Mouse (Mus musculus) liver, embryonic 11.5 days (tissue): ENCODE measurements around the gene Bclaf1. TPM values are rescaled to one million over a fixed set of nuclear protein-coding genes. Genes with fewer than 3 reads are reported as not detected.
A peak's percentile ranks its signal among the peaks of the same experiment; 100 is the strongest.

ENCODE experiments used
- ATAC-seq: fragments of 200-750 bp; cut with Nextera tagmentation; replicated peaks from 2 replicates; pipeline ENCODE4 v1.8.0; 2017; ENCODE audit warnings: moderate number of reproducible peaks, mild to moderate bottlenecking, moderate TSS enrichment, moderate library complexity; ENCODE audit not compliant: low FRiP score
- DNase-seq: peaks from one replicate; pipeline ENCODE4 v3.0.0-alpha.2; 2017; ENCODE audit warnings: low spot score
- H3K27ac ChIP-seq: fragments of 300-500 bp; sonication (generic); 2 replicates; pipeline ENCODE4 v1.5.1; 2014; ENCODE audit warnings: mild to moderate bottlenecking, low read depth, low read length, control low read depth
- H3K27me3 ChIP-seq: fragments of 300-500 bp; sonication (generic); replicated peaks from 2 replicates; pipeline ENCODE4 v1.6.1; 2014; ENCODE audit warnings: low read length, mixed read lengths; ENCODE audit not compliant: control insufficient read depth, insufficient read depth
- H3K36me3 ChIP-seq: fragments of 300-500 bp; sonication (generic); 2 replicates; pipeline ENCODE4 v1.6.1; 2014; ENCODE audit warnings: mild to moderate bottlenecking, low read length, moderate library complexity, mixed read lengths; ENCODE audit not compliant: control insufficient read depth, insufficient read depth
- H3K4me1 ChIP-seq: fragments of 300-500 bp; sonication (generic); replicated peaks from 2 replicates; pipeline ENCODE4 v1.6.1; 2014; ENCODE audit warnings: low read length, mixed read lengths; ENCODE audit not compliant: control insufficient read depth, insufficient read depth
- H3K4me2 ChIP-seq: fragments of 300-500 bp; sonication (generic); 2 replicates; pipeline ENCODE4 v1.6.1; 2014; ENCODE audit warnings: mild to moderate bottlenecking, control low read depth, moderate library complexity
- H3K4me3 ChIP-seq: fragments of 300-500 bp; sonication (generic); 2 replicates; pipeline ENCODE4 v1.5.1; 2014; ENCODE audit warnings: low read depth, low read length, control low read depth
- H3K9ac ChIP-seq: fragments of 300-500 bp; sonication (generic); 2 replicates; pipeline ENCODE4 v1.6.1; 2014; ENCODE audit warnings: low read depth, low read length, control low read depth
- H3K9me3 ChIP-seq: fragments of 300-500 bp; sonication (generic); 2 replicates; pipeline ENCODE4 v1.6.1; 2016; ENCODE audit warnings: low read length, inconsistent platforms, mixed read lengths; ENCODE audit not compliant: control insufficient read depth
- WGBS: fragments of 180-500 bp; shearing (Covaris S2); extraction: QIAGEN DNeasy Blood & Tissue Kit; methylation state at CpG from one replicate; pipeline ENCODE4 v1.1.7; 2014; 5-methylcytosine and 5-hydroxymethylcytosine counted together
- polyA plus RNA-seq: library from polyadenylated mRNA; unstranded; fragments of >200 nt; fragmentation: Nextera tagmentation; extraction: Ambion mirVana; gene quantifications from 2 replicates; pipeline ENCODE4 v1.2.1, GENCODE M21; 2014

Gene Bclaf1
- polyA plus RNA-seq, 1 experiment from 2014 or later, result 129 TPM

DNA sequence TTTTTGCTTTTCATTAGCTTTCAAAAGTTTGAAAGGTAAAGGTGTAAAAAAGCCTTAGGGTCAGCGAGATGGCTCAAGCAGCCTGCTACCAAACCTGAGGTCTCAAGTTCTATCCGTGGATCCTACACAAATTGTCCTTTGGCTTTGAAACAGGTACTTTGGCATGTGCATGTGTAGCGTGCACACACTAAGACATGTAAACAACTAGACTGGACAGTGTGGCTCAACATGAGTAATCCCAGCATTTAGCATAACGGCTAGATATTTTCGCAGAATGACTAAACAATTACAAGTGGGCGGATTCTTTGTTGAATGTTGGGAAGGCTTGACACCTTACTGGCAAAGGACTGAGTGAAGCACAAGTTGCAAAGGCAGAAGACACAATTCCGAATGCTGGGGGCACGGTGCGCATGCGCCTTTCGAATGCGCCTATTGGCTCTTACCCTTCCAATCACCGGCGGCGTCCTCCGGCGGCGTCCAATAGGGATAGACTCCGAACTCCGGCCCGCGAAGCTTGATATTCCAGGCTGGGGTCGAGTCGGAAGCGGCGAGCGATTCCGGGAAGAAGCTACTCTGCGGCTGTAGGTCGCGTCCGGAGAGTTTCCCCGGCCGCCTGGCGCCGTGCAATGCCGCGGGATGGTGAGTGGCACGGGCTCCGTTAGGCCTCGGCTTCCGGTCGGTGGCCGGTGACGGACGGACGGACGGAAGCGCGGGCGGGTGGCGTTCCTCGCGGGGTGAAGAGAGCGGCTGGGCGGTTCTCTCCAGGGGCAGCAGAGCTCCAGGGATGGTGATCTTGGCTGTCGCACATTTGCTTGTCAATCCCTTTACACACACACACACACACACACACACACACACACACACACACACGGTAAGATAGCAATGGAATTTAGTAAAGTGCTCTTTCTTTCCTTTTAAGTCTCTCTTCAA lies 35.3 kb downstream of the Bclaf1 start, which contains the start of gene Mtfr2:
Gene Mtfr2, plus strand, starts transcription at position 486 of the 930 bp plus-strand sequence.
- Histone ChIP-seq H3K4me3 (peak within 1 kb of the TSS; percentile 74), H3K4me1 (0 out of 2 replicates have a peak, but pooled peaks cover 9% of the 10 kb centered on the region), H3K9ac (peak within 1 kb of the TSS; percentile 83), H3K36me3 (peaks cover 28% of the 10 kb centered on the region), H3K9me3 (no peaks in the 10 kb centered on the region), H3K27me3 (no peaks in the 10 kb centered on the region), H3K4me2 (peak within 1 kb of the TSS; percentile 76), H3K27ac (peak within 1 kb of the TSS; percentile 92)
- WGBS, result 1% methylated on average over 57 of the region's 58 CpGs
- peak; percentile 93 for ATAC-seq
- DNase-seq, result peak; percentile 93

DNA sequence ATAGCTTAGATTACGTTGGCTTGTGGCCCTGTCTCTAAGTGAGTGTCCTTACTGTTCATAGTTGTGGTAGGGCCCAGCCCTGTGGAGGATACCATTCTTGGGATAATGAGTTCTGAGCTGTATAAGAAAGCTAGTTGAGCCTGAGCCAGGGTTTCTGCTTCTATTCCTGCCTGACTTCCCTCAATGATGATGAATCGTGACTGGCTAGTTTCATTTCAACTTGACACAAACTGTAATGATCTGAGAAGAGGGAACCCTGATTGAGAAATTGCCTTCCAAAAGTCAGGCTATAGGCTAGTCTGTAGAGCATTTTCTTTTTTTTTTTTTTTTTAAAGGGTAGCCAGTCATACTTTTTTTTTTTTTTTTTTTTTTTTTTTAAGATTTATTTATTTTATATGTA lies 36.6 kb downstream of the Bclaf1 start:
- 69% methylated on average over 2 of the region's 2 CpGs for WGBS
- Histone ChIP-seq H3K36me3 (peaks cover 15% of the 10 kb centered on the region), H3K27me3 (no peaks in the 10 kb centered on the region), H3K27ac (no peak overlapping the region), H3K9ac (0 out of 2 replicates have a peak overlapping the region, but pooled peaks have one; percentile 83), H3K4me3 (peak overlapping the region; percentile 74), H3K4me1 (0 out of 2 replicates have a peak, but pooled peaks cover 9% of the 10 kb centered on the region), H3K4me2 (peak overlapping the region; percentile 76), H3K9me3 (no peaks in the 10 kb centered on the region)
- DNase-seq, result no peak
- no peak for ATAC-seq

DNA sequence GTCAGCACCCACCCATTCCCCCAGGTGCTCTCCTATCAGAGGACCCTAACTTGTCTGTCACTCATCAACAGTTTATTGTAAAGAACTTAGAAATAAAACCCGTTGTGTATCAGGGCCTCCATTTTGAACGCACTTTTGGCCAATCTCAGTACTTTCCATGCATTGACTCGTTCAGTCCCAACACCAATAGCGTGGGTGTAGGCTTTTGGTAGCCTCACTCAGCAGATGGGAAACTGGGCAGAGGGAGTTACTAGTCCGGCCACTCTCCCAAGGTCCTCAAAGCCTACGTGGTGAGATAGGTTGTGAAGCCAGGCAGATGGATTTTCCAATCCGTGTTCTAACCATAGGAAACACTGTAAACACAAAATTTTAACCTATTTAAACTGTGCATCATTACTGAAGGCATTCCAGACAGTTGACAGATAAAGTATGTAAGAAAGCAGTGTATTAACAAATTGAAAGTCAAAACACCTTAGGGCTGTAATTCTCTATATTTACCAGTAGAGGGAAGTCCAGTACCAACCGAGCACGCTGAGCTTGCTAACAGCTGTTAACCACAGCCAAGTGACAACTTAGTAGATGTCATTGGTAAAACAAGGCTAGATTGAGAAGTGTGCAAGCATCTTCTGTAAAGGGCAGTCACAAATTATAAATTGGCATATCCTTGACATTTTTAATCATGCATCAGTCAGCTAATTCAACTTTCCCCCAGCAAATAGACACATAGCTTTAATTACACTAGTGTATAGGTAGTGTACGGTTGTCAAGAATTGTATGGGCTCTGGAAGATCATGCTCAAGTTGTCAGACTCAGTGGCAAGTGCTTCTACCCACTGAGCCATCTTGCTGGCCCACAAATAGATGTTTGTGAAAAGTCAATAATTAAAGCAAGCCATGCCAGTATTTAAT lies 49.5 kb downstream of the Bclaf1 start:
- Histone ChIP-seq H3K9me3 (no peaks in the 10 kb centered on the region), H3K4me3 (no peak overlapping the region), H3K4me1 (no peaks in the 10 kb centered on the region), H3K27me3 (no peaks in the 10 kb centered on the region), H3K9ac (no peak overlapping the region), H3K27ac (no peak overlapping the region), H3K36me3 (peaks cover 4% of the 10 kb centered on the region; the same call in 1 of the 2 replicates), H3K4me2 (no peak overlapping the region)
- DNase-seq (no peak), ATAC-seq (no peak)
- 64% methylated on average over 10 of the region's 10 CpGs for WGBS

DNA sequence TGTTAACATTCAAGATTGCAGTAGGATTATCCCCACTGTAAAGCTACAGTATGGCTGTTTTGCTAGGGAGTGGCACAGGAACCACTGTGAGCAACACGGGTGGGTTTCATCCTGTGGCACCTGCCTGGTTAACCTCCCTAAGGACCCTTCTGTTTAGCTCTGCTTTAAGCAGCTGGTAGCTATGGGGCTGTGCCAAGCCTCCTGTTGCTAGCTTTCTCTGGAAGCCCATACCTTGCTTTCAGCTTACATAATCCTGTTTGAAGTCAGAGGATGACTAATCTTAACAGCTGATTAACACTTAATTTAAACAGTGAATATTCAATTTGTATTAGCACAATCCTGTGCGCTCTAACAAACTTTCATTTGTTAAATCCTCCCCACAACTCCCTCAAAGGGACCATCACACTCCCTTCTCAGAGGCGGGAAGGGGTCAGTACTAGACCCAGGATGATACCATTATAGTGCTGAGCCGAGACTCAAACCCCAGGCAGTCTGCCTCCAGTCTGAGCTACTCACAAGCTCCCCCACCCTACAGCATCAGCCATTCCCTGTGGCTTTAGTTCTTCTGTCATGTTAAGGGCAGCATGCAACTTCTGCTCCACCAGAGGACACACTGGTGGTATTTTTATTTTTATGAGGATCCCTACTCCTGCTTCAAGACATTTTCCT lies 50.3 kb downstream of the Bclaf1 start:
- Histone ChIP-seq H3K9me3 (no peaks in the 10 kb centered on the region), H3K9ac (no peak overlapping the region), H3K27me3 (no peaks in the 10 kb centered on the region), H3K4me3 (no peak overlapping the region), H3K4me2 (no peak overlapping the region), H3K4me1 (no peaks in the 10 kb centered on the region), H3K27ac (no peak overlapping the region), H3K36me3 (peaks cover 4% of the 10 kb centered on the region; the same call in 1 of the 2 replicates)
- ATAC-seq (no peak), DNase-seq (no peak)
- WGBS, result 75% methylated on average over 4 of the region's 4 CpGs

DNA sequence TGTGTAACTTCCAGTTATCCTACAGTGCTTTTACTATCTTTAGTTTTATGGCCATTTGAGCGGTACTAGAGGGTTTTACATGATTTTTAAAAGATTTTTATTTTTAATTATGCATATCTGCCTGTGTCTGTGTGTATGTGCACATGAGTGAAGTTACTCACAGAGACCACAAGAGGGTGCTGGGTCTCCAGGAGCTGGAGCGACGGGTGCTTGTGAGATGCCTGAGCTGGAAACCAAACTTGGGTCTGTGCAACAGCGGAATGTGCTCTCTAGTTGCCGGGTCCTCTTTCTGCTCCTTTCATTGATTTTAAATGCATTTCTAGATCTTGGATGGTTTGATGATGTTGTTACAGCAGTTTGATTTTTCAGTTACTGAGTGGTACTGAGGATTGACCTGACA lies 59.8 kb downstream of the Bclaf1 start:
- no peaks in the 10 kb centered on the region for H3K27me3 ChIP-seq
- H3K4me3 ChIP-seq, result no peak overlapping the region
- H3K4me2 ChIP-seq, result no peak overlapping the region
- ATAC-seq, result no peak
- DNase-seq, result no peak
- H3K27ac ChIP-seq, result no peak overlapping the region
- no peaks in the 10 kb centered on the region for H3K36me3 ChIP-seq
- no peak overlapping the region for H3K9ac ChIP-seq
- no peaks in the 10 kb centered on the region for H3K4me1 ChIP-seq
- WGBS, result 91% methylated on average over 5 of the region's 5 CpGs
- H3K9me3 ChIP-seq, result no peaks in the 10 kb centered on the region

DNA sequence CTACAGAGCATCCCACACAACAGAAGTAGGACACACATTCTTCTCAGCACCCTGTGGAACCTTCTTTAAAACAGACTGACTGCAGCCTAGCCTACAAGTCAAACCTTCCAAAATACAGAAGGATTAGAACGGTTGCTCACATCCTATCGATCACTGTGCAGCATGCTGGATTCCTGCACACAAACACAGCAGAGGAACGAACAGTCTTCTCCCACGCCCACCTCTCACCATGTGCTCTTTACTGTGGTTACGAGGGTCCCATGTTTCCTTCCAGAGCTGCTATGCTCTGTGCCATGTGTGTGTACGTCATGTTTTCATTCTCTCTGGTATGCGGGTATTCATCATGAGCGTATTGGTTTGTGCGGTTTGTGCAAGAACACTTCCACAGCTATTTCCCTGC lies 65.4 kb downstream of the Bclaf1 start:
- no peaks in the 10 kb centered on the region for H3K36me3 ChIP-seq
- H3K4me1 ChIP-seq, result no peaks in the 10 kb centered on the region
- 86% methylated on average over 9 of the region's 9 CpGs for WGBS
- H3K27me3 ChIP-seq, result no peaks in the 10 kb centered on the region
- H3K4me3 ChIP-seq, result no peak overlapping the region
- H3K9ac ChIP-seq, result no peak overlapping the region
- no peak overlapping the region for H3K4me2 ChIP-seq
- H3K9me3 ChIP-seq, result no peaks in the 10 kb centered on the region
- ATAC-seq (no peak), DNase-seq (no peak)
- no peak overlapping the region for H3K27ac ChIP-seq

DNA sequence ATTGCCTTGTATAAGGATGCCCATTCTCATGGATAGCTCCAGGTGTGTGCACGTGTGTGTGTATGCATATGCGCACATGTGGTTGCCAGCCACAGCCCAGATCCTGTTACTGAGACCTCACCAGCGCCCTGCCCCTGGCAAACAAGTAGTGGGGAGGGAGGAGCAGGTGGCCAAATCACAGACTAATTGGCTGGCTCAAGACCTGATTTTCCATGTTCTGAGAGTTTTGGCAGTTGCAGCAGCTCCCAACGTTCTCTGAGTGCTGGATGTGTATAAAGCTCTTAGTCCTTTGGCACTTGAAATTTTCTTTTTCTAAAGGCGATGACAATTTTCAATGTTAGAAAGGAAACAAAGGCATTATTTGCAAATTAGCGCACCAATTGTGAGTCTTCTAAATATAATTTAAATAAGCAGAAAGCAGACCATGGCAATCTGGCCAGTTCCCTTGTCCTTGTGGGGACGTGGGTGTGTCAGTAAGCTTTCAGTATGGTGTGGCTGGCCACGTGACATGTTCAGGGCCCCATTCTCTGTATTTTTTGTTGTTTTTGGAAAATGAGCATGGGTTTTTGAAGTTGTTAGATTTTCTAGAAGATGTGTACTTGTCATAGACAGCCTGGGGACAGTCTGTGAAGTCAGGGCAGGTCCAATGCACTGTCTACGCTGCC lies 66.9 kb downstream of the Bclaf1 start:
- no peak overlapping the region for H3K27ac ChIP-seq
- H3K9me3 ChIP-seq, result no peaks in the 10 kb centered on the region
- no peak overlapping the region for H3K4me3 ChIP-seq
- no peaks in the 10 kb centered on the region for H3K36me3 ChIP-seq
- WGBS, result 75% methylated on average over 9 of the region's 9 CpGs
- no peak overlapping the region for H3K4me2 ChIP-seq
- ATAC-seq, result no peak
- H3K4me1 ChIP-seq, result no peaks in the 10 kb centered on the region
- H3K9ac ChIP-seq, result no peak overlapping the region
- H3K27me3 ChIP-seq, result no peaks in the 10 kb centered on the region
- no peak for DNase-seq

DNA sequence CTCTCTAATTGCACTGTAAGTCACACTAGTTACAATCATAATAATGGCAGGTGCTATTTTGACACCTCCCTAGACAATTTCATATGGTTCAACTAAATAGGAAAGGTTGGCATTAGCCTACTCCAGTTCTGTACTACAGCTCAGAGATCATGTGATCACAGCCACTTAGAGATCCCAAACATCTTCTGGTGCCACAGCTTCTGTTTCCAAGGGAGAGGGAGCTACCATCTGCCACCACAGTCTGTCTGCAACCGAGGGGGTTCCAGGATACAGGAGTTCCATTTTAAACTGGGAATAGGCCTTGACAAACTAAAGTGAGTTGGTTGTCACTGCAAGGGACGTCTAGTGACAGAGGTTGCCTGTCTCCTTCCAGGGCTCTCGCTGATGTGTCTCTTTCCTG lies 68.5 kb downstream of the Bclaf1 start:
- H3K36me3 ChIP-seq, result no peaks in the 10 kb centered on the region
- no peaks in the 10 kb centered on the region for H3K27me3 ChIP-seq
- no peaks in the 10 kb centered on the region for H3K4me1 ChIP-seq
- no peak overlapping the region for H3K9ac ChIP-seq
- 80% methylated on average over 3 of the region's 3 CpGs for WGBS
- no peak overlapping the region for H3K4me3 ChIP-seq
- no peak overlapping the region for H3K27ac ChIP-seq
- H3K9me3 ChIP-seq, result no peaks in the 10 kb centered on the region
- no peak overlapping the region for H3K4me2 ChIP-seq
- DNase-seq (no peak), ATAC-seq (no peak)
